Mouse (Mus musculus) MEL (cell line): ENCODE data around the gene Gm28048. TPM values are rescaled to one million over a fixed set of nuclear protein-coding genes. Genes with fewer than 3 reads are reported as not detected.

Experiments used
- DNase-seq: peaks from one replicate; pipeline ENCODE4 v3.0.0; 2011; ENCODE audit warnings: low read depth, low spot score
- H3K27ac ChIP-seq: 2 replicates; pipeline ENCODE4 v1.5.1; 2012; ENCODE audit warnings: low read depth, mild to moderate bottlenecking, control low read depth, low read length, moderate library complexity; ENCODE audit not compliant: control insufficient read depth
- H3K27me3 ChIP-seq, 2 experiments: fragments of 150-350 bp in 1 of 2; sonication (generic) in 1 of 2; 2 replicates each; pipeline ENCODE4 v1.6.1; 2012; ENCODE audit warnings: low read length in 2 of 2, mild to moderate bottlenecking in 2 of 2, improper control_type of control experiment in 1 of 2, moderate library complexity in 1 of 2; ENCODE audit not compliant: insufficient read depth in 2 of 2, control insufficient read depth in 1 of 2
- H3K36me3 ChIP-seq, 2 experiments: 2 replicates each; pipeline ENCODE4 v1.6.1; 2012 to 2014; ENCODE audit warnings: low read length in 2 of 2, improper control_type of control experiment in 1 of 2, inconsistent platforms in 1 of 2, mild to moderate bottlenecking in 1 of 2; ENCODE audit not compliant: insufficient read depth in 2 of 2, control insufficient read depth in 1 of 2
- H3K4me1 ChIP-seq, 2 experiments: fragments of 150-350 bp in 1 of 2; sonication (generic) in 1 of 2; 2 replicates each; pipeline ENCODE4 v1.6.1; 2012; ENCODE audit warnings: low read length in 2 of 2, improper control_type of control experiment in 1 of 2, mild to moderate bottlenecking in 1 of 2; ENCODE audit not compliant: insufficient read depth in 2 of 2, control insufficient read depth in 1 of 2
- H3K4me3 ChIP-seq, 2 experiments: fragments of 150-350 bp in 1 of 2; sonication (generic) in 1 of 2; 2 replicates each; pipeline ENCODE4 v1.5.1; 2012; ENCODE audit warnings: low read depth in 2 of 2, low read length in 2 of 2, mild to moderate bottlenecking in 2 of 2, moderate library complexity in 2 of 2, control low read depth in 1 of 2, improper control_type of control experiment in 1 of 2; ENCODE audit not compliant: control insufficient read depth in 1 of 2, insufficient read depth in 1 of 2
- H3K79me2 ChIP-seq: 2 replicates; pipeline ENCODE4 v1.6.1; 2012; ENCODE audit warnings: mild to moderate bottlenecking, low read length, moderate library complexity; ENCODE audit not compliant: control insufficient read depth, poor library complexity, insufficient read depth
- H3K9ac ChIP-seq: 2 replicates; pipeline ENCODE4 v1.6.1; 2012; ENCODE audit warnings: low read depth, mild to moderate bottlenecking, control low read depth, low read length, moderate library complexity; ENCODE audit not compliant: control insufficient read depth, poor library complexity, severe bottlenecking
- H3K9me3 ChIP-seq: fragments of 150-350 bp; sonication (generic); replicated peaks from 2 replicates; pipeline ENCODE4 v1.6.1; 2012; ENCODE audit warnings: mild to moderate bottlenecking, low read length, improper control_type of control experiment, moderate library complexity; ENCODE audit not compliant: insufficient read depth
- CHD1 ChIP-seq: IDR thresholded peaks from 2 replicates; pipeline ENCODE4 v1.6.1; 2012; ENCODE audit warnings: low read depth, mild to moderate bottlenecking, inconsistent platforms, low read length, improper control_type of control experiment
- CTCF ChIP-seq, 3 experiments: IDR thresholded peaks in 2 of 3; conservative IDR thresholded peaks in 1 of 3; 2 replicates each; pipeline ENCODE4 v1.5.1; 2011 to 2012; ENCODE audit warnings: low read length in 3 of 3, low read depth in 2 of 3, mild to moderate bottlenecking in 2 of 3, improper control_type of control experiment in 1 of 3, inconsistent platforms in 1 of 3, mixed read lengths in 1 of 3, moderate library complexity in 1 of 3; ENCODE audit not compliant: control insufficient read depth in 1 of 3, insufficient read depth in 1 of 3, poor library complexity in 1 of 3, severe bottlenecking in 1 of 3
- E2F4 ChIP-seq: IDR thresholded peaks from 2 replicates; pipeline ENCODE4 v1.6.1; 2011; ENCODE audit warnings: low read depth, low read length, improper control_type of control experiment, borderline replicate concordance
- ELF1 ChIP-seq: IDR thresholded peaks from 2 replicates; pipeline ENCODE4 v1.6.1; 2014; ENCODE audit warnings: low read depth, mild to moderate bottlenecking, inconsistent platforms, low read length, improper control_type of control experiment, moderate library complexity
- ETS1 ChIP-seq: IDR thresholded peaks from 2 replicates; pipeline ENCODE4 v1.6.1; 2012; ENCODE audit warnings: low read depth, mild to moderate bottlenecking, inconsistent platforms, low read length, improper control_type of control experiment, moderate library complexity
- JUND ChIP-seq: IDR thresholded peaks from 2 replicates; pipeline ENCODE4 v1.6.1; 2011; ENCODE audit warnings: low read depth, mild to moderate bottlenecking, improper control_type of control experiment, low read length
- KAT2A ChIP-seq: conservative IDR thresholded peaks from 2 replicates; pipeline ENCODE4 v1.6.1; 2012; ENCODE audit warnings: low read depth, low read length, improper control_type of control experiment, inconsistent platforms
- MAX ChIP-seq: IDR thresholded peaks from 2 replicates; pipeline ENCODE4 v1.6.1; 2011; ENCODE audit warnings: low read length, improper control_type of control experiment
- MAZ ChIP-seq: IDR thresholded peaks from 2 replicates; pipeline ENCODE4 v1.6.1; 2012; ENCODE audit warnings: low read depth, mild to moderate bottlenecking, inconsistent platforms, low read length, improper control_type of control experiment
- MXI1 ChIP-seq: IDR thresholded peaks from 2 replicates; pipeline ENCODE4 v1.6.1; 2011; ENCODE audit warnings: mild to moderate bottlenecking, low read depth, low read length, improper control_type of control experiment
- MYC ChIP-seq: IDR thresholded peaks from 2 replicates; pipeline ENCODE4 v1.6.1; 2011; ENCODE audit warnings: low read depth, mild to moderate bottlenecking, low read length, improper control_type of control experiment, moderate library complexity
- NRF1 ChIP-seq: IDR thresholded peaks from 2 replicates; pipeline ENCODE4 v1.6.1; 2014; ENCODE audit warnings: low read depth, mild to moderate bottlenecking, inconsistent platforms, low read length, improper control_type of control experiment, moderate library complexity; ENCODE audit not compliant: poor library complexity, insufficient read depth, severe bottlenecking
- POLR2A ChIP-seq, 2 experiments: IDR thresholded peaks; 2 replicates each; pipeline ENCODE4 v1.6.1; 2011 to 2012; ENCODE audit warnings: low read length in 2 of 2, mild to moderate bottlenecking in 2 of 2, control low read depth in 1 of 2, improper control_type of control experiment in 1 of 2, low read depth in 1 of 2, moderate library complexity in 1 of 2; ENCODE audit not compliant: control insufficient read depth in 1 of 2, insufficient read depth in 1 of 2, poor library complexity in 1 of 2
- SMC3 ChIP-seq: IDR thresholded peaks from 2 replicates; pipeline ENCODE4 v1.6.1; 2011; ENCODE audit warnings: low read depth, low read length, improper control_type of control experiment
- TAL1 ChIP-seq: IDR thresholded peaks from 2 replicates; pipeline ENCODE4 v1.6.1; 2012; ENCODE audit warnings: mild to moderate bottlenecking, inconsistent platforms, low read length, moderate library complexity, mixed read lengths
- ZC3H11A ChIP-seq: IDR thresholded peaks from 2 replicates; pipeline ENCODE4 v1.6.1; 2012; ENCODE audit warnings: low read depth, mild to moderate bottlenecking, inconsistent platforms, low read length, improper control_type of control experiment
- ZKSCAN1 ChIP-seq: IDR thresholded peaks from 2 replicates; pipeline ENCODE4 v1.6.1; 2012; ENCODE audit warnings: low read depth, mild to moderate bottlenecking, inconsistent platforms, low read length, improper control_type of control experiment, moderate library complexity
- polyA plus RNA-seq, 2 experiments: library from polyadenylated mRNA; stranded (reverse) in 1 of 2; unstranded in 1 of 2; fragments of >175 nt in 1 of 2; fragments of >200 nt in 1 of 2; gene quantifications; 2 replicates each; pipeline versions ENCODE4 v1.2.1 to v1.2.4; 2012; ENCODE audit warnings: low replicate concordance in 2 of 2, low read depth in 1 of 2; ENCODE audit not compliant: insufficient read length in 2 of 2, insufficient read depth in 1 of 2, missing spikeins in 1 of 2
- total RNA-seq: library from RNA; depleted of rRNA; stranded (reverse); fragments of 300-350 nt; gene quantifications from 2 replicates; pipeline ENCODE4 v1.2.3, GENCODE M21; 2012

Gene Gm28048
- total and polyA plus RNA-seq, 3 experiments = 8.6 to 15.0 TPM; not detected in 1

GRCm38 (mm10) chr11:22859633-22860334 lies 122.1 kb downstream of the Gm28048 start (continued):
- TF ChIP-seq TAL1 (no peak), CTCF (IDR thresholded peaks at IDR 0.05 in 2 of 3, conservative IDR thresholded peaks at IDR 0.05 in 1 of 3; ENCODE audit: control insufficient read depth in 1 of 3, insufficient read depth in 1 of 3, low read depth in 2 of 3, low read length in 3 of 3, poor library complexity in 1 of 3, severe bottlenecking in 1 of 3) (no peak; a peak in 1 of 6 replicates), ETS1 (peak; percentile 85), ZKSCAN1 (no peak)

- H3K36me3 ChIP-seq = peaks cover 0 to 26% of the 10 kb centered on the region in 2 experiments; a peak in 3 of 4 replicates
- H3K4me3 ChIP-seq = peak overlapping the region; percentile 70 to 98
- peak overlapping the region; percentile 59 for H3K27ac ChIP-seq
- no peaks in the 10 kb centered on the region for H3K9me3 ChIP-seq
- DNase-seq = no peak
- peaks cover 17 to 23% of the 10 kb centered on the region in 2 experiments for H3K4me1 ChIP-seq
- H3K27me3 ChIP-seq = no peaks in the 10 kb centered on the region
- H3K9ac ChIP-seq = peak overlapping the region; percentile 85
- TF ChIP-seq TAL1 (no peak), MYC (no peak), MAX (peak; percentile 27; the same call in 1 of the 2 replicates), POLR2A (IDR thresholded peaks at IDR 0.05; ENCODE audit: control insufficient read depth in 1 of 2, insufficient read depth in 1 of 2, low read depth in 1 of 2, low read length in 2 of 2, poor library complexity in 1 of 2) (0 out of 4 replicates have a peak, but pooled peaks of 1 of the 2 experiments have one; percentile 2), NRF1 (0 out of 2 replicates have a peak, but pooled peaks have one; percentile 30), KAT2A (no peak), ZC3H11A (0 out of 2 replicates have a peak, but pooled peaks have one; percentile 12), ELF1 (peak; percentile 35; the same call in 1 of the 2 replicates), SMC3 (no peak), E2F4 (0 out of 2 replicates have a peak, but pooled peaks have one; percentile 42)
- peaks cover 47% of the 10 kb centered on the region for H3K79me2 ChIP-seq
Measured at GRCm38 (mm10) chr11:22859301-22859632, 122.6 kb downstream of the Gm28048 start.

- peak overlapping the region; percentile 59 for H3K27ac ChIP-seq
- H3K79me2 ChIP-seq = peaks cover 53% of the 10 kb centered on the region
- peak overlapping the region; percentile 70 to 98 for H3K4me3 ChIP-seq
- no peaks in the 10 kb centered on the region for H3K27me3 ChIP-seq
- H3K4me1 ChIP-seq = peaks cover 22 to 27% of the 10 kb centered on the region in 2 experiments
- H3K9ac ChIP-seq = peak overlapping the region; percentile 85
- peak; percentile 77 for DNase-seq
- peaks cover 2 to 26% of the 10 kb centered on the region in 2 experiments; a peak in 3 of 4 replicates for H3K36me3 ChIP-seq
- H3K9me3 ChIP-seq = no peaks in the 10 kb centered on the region
- TF ChIP-seq MAX (0 out of 2 replicates have a peak, but pooled peaks have one; percentile 17), MYC (0 out of 2 replicates have a peak, but pooled peaks have one; percentile 16), MAZ (no peak), MXI1 (peak; percentile 61), CHD1 (peak; percentile 62; the same call in 1 of the 2 replicates), JUND (no peak)
Measured at GRCm38 (mm10) chr11:22858441-22859300, 123.2 kb downstream of the Gm28048 start.
